Mouse (Mus musculus) fibroblast of lung, adult 2 months (primary cell): ENCODE results near the gene Exosc5.

Experiments
- DNase-seq: peaks from one replicate; pipeline ENCODE4 v3.0.0-alpha.2; 2011; ENCODE audit warnings: low read depth

Gene Exosc5

DNA sequence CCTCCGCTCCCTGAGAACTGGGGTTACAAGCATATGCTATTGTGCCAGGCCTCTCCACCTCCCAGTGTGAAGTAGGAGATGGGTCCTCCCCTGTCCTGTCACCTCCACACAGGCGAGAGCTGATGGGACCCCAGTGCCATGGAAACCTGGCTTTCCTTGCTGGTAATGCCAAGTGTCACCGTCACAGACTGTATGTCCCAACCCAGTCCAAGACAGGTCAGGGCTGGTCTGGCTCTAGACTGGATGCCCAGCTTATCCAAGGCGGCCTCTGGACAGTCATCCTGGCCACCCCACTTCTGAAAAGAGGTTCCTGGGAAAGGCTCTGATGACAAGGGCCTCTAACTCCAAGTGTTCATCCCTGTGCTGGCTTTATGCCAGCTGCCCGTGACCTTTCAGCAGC is 21.9 kb upstream of the Exosc5 start:
- no peak for DNase-seq

DNA sequence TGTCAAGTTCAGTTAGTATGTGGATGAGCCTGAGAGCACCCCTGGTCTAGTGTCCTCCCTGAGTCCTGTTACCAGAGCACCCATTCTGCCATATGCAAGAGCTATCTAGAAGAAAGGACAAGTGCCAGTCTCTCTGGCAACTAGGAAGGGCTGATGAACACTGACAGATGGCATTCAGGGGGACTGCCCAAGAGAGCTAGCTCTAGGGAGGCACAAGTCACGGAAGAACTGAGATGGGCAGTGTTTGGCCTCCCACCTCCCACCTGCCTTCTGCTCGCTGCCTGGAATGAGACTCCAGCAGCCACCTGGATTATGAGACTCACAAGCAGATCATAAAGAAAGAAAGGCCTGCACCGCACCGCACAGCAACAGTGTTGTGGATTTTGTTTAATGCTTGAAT is 19.2 kb upstream of the Exosc5 start:
- DNase-seq: no peak

DNA sequence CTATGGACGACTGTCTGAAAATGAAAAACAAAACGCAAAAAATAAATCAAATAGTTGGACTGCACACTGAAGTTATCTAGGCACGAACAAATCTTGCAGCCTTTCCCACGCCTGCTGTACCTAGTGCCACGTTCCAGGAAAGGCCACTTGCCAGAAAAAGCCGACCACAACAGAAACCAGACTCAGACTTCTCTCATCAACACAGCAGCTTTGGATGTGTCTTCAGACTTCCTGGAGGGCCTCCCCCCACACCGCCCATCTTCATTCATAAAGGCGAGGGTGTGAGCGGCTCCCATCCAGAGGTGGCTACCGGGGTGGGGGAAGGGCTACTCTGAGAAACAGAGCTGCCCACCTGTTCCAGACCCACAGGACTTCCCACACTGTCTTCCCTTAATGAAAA is 14.8 kb upstream of the Exosc5 start:
- peak; percentile 64 for DNase-seq

DNA sequence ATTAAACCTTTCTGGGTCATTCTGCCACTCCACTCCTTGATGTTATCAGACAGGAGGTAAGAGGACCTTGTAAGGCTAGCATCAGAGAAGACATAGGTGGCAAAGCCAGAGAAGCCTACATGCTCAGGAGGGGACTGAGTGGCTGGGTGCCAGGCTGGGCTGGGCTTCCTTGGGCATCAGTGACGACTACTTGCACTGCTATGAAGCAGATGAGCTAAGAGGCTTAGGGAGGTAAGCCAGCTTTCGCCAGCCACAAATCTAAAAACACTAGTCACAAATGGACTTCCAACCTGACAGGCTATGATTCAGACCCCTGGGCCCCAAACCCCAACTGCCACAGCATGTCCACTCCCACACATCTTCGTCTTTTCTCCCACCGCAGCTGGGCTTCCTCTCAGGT is 14.3 kb upstream of the Exosc5 start:
- DNase-seq: peak; percentile 27

DNA sequence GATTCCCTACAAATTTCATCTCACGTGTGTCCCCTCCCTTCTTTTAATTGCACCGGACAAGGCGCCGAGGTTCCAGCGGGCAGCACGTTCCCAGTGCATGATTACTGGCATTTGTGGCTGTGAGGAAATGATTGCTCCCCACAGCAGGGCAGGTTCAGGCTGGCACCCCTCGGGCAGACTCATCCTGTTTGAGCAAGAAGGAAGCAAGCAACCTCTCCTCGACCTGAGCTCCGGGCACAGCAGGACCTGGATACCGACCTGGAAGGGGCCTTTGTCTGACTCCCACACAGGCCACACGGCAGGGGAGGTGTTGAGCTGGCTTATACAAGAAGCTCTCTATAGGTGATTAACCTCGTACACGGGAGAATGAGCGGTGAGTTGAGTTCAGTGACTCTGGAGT is 13.9 kb upstream of the Exosc5 start:
- DNase-seq: no peak

DNA sequence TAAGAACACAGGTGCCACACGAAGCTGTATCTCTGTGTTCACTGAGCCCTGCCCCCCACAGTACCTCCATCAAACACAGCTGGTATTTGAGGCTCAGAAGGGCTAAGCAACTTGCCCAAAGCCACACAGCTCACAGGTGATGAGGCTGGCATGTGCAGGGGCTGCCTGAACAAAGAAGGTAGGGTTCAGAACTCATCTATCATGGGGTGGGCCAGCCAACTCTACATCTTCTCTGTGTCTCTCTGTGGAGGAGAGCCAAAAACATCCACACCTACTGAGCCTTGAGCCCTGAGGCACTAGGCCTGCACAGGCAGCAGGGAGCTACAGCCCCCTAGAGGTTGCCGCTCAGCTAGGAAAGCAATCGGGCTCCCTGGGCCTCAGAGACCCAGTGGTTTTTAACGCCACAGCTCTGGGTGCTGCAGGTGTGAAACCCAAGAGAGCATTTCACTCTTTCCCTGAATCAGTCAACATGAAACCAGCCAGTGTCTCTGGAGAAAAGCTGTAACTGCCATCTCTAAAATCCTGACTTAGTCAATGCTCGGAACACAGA is 11.3 kb upstream of the Exosc5 start:
- DNase-seq: no peak

DNA sequence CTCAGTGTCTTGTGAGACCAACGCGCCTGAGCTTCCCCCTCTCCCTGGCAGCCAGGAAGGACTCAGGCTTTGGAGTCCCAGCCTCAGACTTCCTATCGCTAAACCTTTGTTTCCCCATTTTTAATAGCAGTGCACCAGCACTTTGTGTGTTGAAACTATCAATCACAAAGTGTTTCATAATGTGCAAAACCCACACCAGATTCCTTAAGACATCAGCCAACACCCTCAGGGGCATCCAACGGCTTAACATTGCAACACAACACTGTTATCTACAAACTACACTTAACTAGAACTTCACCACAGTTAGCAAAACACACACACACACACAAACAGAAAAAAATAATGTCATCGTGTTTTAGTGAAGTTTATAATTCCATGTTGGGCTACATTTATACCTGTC is 9.1 kb upstream of the Exosc5 start:
- DNase-seq: no peak

DNA sequence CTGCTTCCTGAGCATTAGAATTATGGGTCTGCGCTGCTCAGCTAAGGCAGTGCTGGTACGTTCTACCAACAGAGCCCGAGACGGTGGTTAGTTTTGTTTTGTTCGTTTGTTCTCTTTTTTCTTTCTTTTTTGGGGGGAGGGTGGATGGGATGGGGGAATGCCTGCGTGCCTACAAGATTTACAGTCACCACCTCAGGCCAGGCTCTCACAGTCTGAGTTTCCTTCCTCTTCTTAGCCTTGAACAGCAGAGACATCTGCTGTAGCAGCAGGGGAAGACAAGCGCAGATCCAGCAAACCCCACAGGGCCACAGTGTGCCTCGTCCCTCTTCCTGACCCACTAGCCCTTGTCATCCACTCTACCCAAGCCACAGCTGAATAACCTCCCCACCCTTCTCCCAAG is 7.7 kb upstream of the Exosc5 start:
- no peak for DNase-seq

DNA sequence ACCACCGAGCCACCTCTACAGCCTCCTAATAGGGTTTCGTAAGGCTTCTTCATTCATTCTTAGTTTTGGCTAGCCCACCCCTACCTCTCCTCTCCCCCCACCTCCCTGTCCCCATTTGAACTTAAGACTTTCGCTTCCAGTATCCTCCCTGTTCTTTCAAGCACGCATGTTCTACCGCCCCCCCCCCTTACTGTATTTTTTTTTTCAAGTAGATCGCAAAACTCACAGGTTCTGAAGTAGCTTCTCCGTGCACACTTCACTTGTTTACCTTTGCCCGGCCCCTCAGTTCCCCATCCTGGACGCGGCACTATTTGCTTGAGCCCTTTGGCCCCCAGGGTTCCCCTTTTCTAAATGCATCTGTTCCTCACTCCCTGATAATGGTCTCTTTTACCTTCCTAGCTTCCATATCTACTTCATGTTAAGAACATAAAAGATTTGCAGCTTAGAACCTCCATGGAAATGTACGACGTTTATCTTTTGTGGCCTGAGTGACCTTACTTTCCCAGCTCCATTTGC is 6.7 kb upstream of the Exosc5 start:
- no peak for DNase-seq

DNA sequence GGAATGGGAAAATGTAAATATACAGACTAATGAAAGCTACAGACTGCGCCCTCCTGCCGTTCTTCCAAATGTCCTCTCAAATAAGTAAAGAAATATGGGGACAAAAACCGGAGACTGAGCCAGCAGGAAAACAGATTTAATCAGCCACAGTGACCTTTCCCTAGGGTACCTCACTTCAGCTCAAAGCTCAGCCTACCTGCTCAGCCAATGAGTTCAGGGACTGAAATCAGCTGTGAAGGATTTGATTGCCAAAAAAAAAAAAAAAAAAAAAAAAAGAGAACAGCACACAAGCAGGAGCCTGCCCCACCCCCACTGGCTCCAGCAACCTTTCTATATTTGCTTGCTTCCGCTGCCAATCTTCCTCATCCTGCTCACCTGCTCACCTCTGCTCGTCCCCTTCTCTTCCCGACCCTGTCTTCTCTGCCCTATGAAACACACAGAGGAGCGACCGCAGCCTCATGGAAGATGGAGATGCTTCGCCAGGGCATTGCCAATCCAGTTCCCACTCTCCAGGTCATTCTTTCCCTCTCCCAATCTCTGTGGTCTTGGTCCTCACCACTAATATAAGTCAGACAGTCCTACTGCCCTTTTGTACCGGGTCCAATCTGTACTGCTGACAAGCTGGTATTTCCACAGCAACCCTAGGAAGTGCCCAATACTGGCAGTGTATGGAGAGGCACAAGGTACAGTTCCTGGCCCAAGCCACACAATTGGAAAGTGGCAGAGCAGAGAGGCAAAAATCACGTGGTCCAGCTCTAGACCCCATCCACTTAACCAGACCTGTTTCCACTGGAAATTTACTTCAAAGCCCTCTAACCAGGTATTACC is 3.1 kb upstream of the Exosc5 start:
- no peak for DNase-seq

DNA sequence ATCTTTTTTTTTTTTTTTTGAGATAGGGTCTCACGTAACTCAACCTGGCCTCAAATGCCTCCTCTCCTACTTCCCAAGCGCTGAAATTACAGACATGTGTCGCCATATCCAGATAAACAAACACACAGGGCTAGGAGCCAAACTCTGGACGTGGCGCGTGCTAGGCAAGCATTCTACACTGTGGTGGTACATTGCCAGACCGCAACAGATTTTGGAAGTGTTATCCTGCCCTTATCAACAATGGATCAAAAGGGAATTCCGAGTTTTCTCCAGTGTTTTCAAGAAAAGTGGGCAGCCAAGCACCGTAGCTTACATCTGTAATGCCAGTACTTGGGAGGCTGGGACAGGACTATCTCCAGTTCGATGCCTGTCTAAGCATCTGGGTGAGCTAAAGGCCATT is 1.2 kb upstream of the Exosc5 start:
- peak; percentile 26 for DNase-seq

DNA sequence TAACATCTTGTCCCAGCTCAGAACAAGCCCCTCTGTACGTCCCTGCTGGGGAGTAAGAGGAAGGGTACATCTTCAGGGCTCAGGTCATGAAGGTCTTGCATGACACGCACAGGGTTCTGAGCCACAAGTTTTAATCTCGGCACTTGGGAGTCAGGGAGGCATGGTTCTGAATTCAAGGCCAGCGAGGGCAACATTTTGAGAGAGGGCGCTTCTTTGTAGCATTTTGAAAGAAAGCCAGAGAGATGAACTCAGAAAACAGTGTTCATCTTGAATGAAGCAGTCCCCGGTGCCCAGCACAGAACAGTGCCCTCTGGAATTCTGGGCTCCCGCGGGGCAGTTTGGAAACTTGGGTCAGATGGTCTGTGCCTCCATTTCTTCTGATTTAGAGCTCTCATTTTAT is 7.4 kb downstream of the Exosc5 start:
- DNase-seq: no peak

DNA sequence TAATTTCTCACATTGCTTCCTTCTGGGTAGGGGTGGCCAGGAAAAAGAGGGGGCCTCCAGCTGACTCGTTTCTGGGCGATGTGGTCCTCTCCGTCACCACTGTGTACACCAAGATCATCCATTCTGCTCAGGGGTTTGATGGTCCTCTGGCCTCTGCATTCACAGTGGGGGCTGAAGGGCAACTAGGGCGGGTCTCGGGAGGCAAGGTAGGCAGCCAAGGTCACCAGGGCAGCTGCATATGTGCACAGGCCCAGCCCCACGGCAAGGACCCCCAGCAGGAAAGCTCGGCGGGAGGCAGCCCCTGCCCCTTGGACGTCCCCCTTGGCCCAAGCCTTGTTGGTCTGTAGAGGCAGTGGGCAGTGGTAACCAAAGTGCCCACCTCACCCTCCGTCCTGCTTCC is 10.2 kb downstream of the Exosc5 start:
- no peak for DNase-seq

DNA sequence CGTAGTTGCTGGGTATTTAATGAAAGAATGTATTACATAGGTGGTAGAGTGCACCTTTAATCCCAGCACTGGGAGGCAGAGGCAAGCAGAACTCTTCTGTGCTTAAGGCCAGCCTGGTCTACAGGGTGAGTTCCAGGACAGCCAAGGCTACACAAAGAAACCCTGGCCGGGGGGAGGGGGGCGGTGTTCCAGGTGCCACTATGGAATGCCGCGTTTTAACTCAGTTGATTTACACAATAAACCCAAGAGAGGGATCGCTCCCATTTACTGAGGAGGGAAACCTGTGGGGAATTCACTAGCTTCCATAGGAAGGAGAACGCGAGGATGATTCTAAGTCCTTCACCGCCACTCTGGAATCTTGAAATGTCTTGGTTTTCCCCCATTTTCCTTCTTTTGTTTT is 10.7 kb downstream of the Exosc5 start:
- DNase-seq: no peak

DNA sequence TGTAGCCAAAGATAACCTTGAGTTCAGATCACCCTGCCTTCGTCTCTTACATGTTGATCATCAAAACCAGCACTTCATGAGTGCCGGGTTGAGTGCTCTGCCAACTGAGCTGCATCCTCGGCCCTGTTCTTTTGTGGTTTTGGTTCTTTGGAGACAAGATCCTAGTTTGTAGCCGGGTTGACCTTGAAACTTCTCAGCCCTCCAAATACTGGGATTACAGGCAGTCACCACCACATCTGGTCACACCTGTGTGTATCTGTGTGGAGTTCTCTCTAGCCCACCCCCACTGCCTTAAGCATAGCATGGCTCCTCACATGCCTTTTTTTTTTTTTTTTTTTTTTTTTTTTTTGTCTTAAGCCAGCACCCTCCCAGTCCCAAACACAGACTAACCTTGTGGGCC is 11.1 kb downstream of the Exosc5 start:
- DNase-seq: no peak

DNA sequence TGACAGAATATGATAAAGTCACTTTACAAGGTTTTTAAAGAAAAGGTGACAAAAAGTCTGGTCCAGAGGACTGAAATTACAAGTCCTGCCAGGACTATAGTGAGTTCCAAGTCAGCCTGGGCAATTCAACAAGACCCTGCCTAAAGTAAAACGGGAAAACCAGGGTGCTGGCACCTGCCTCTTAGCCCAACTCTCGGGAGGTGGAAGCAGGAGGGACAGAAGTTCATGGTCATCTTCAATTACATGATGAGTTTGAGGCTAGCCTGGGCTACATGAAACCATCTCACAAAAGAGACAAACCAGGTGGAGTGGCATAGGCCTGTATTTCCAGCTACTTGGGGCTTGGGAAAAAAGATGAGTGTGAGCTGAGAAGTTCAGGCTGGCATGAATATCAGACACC is 12.7 kb downstream of the Exosc5 start:
- DNase-seq: no peak

DNA sequence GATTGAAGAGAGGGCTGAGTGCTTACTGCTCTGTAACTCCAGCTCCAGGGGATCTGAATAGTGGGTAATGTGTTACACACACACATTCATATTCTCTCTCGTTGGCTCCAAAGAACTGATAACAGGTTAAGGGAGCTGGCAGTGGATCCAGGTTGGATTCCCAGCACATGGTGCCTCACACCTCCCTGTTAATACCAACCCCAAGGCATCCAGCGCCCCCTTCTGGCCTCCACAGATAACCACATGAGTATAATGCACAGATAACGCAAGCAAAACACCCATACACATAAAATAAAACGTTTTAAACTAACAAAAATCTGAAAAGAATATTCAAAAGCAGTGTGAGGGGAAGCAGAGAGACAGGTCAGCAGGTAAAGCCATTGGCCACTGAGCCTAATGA is 13.5 kb downstream of the Exosc5 start:
- no peak for DNase-seq

DNA sequence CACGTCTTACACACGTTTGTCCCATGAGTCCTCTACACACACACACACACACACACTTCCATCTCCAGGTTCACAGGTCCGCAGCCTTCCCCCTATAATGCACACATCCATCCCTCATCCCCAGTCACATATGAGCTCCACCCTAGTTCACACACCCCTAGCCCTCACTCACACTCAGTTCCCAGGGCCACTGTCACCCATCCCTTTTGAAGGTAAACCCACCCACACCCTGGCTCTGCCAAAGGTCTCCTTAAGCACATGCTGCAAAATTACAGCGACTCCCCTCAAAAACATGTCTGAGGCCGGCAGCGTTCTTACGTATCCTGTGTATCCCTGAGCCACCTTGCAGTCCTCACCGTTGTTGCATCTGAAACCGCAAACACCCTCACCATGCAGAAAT is 15.3 kb downstream of the Exosc5 start:
- no peak for DNase-seq

DNA sequence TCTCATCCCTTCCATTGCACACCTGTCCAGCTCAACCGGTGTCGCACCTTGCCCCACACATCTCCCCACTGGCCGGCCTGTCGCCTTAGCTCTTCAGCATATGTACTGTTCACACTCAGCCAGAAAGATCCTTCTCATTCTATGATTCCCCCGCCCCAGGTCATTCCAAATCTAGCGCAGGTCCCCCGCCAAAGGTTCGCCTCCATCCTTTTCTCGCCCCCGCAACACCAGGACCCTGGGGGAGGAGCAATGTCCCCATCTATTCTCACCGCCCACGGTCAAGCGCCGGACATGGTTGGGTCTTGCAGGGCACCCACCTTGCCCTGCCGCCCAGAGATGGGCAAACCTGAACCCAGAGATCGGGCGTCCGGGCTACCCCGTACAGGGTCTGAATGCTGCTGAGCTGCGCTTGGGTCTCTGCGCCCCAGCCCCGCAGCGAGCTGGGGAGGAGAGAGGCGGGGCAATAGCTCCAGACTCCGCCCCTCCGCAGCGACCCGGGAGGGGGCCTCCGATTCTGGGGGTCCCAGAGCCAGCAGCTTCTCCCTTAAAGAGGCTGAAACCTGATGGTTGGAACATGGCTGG is 15.8 kb downstream of the Exosc5 start, which contains the start of gene Tmem91:
Gene Tmem91 (minus strand): TSS at position 448 of the 582 bp plus-strand sequence.
- DNase-seq: no peak

DNA sequence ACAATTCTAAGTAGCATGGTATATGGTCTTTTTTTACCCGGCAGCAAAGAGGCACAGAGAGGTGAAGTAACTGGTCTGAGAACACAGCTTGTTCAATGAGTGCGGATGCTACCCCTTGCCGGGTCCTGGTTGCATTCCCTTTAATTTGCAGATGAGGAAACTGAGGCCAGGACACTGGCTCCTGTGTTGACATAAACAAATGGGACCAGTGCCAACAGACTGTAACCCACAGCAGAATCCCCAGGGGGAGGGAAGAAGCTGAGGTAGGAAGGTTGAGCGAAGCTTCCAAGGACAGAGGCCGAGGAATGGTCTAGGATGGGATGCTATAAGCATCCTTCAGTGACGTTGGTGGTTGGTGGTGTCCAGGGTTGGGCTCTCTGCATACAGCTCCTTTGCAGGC is 16.4 kb downstream of the Exosc5 start:
- no peak for DNase-seq

DNA sequence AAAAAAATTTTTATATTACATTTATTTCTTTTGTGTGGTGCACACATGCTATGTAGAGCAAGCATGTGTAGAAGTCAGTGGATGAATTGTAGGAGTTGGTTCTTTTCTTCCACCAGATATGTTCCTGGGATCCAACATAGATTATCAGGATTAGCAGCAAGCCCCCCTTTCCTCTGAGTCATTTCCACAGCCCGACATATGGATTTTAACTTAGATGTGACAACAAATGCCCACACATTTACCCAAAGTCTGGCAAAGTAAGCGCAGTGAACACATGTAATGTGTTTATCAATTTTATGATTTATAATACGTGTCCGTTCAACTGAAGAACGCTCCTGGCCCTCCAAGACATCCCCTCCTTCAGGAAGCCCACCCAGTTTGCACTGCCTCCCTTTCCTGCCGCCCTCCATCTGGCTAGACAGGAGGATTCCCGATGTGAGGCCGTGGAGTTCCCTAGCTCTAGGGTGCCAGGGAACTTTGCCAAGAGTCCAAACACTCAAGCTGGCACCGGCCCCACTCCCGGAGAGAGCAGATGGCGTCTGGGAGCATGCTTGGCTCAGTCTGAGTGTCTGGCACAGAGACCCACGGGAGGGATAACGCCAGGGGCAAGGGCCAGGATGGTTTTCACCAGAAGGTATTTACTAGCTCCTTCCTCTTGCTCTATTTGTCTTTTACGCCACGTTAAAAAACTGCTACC is 17.3 kb downstream of the Exosc5 start:
- peak; percentile 78 for DNase-seq

DNA sequence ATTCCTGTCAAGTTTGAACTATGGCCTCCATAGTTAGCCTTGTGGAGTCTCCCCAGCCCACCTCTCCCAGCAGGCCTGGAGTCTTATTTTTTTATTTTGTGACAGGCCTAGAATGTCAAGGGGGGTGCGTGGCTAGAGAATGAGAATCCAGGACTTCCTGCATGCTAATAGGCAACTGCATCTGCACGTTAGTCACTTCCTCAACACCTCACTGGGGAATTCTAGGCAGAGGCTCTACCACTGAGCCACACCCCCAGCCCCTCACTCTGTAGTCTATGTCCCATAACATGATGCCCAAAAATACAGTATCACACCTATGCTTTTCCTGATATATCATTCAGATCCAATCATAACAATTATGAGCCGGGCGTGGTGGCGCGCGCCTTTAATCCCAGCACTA is 18.0 kb downstream of the Exosc5 start:
- DNase-seq: no peak

DNA sequence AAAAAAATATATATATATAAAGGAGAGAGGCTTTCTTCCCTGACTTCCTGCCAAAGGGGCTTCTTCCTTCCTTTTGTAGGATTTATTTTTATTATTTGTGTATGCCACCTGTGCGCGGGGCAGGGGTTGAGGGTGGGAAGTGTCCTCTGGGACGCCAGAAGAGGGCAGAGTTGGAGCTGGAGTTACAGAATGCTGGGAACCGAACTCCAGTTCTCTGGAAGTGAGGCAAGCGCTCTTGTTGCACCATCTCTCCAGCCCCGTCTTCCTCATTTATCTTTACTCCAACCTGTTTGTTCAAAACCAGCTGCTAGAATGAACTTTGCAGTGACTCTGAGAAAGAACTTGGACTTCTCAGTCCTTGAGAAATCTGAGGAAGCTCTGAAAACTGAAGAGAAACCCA is 21.0 kb downstream of the Exosc5 start:
- no peak for DNase-seq
